Mouse (Mus musculus): ENCODE measurements at regions not wholly inside any gene's neighbourhood (a gene's known extent, or its start where the extent isn't known, plus 50 kb on each side); places are given as distances from the start of the nearest gene placed in this dataset.

DNA sequence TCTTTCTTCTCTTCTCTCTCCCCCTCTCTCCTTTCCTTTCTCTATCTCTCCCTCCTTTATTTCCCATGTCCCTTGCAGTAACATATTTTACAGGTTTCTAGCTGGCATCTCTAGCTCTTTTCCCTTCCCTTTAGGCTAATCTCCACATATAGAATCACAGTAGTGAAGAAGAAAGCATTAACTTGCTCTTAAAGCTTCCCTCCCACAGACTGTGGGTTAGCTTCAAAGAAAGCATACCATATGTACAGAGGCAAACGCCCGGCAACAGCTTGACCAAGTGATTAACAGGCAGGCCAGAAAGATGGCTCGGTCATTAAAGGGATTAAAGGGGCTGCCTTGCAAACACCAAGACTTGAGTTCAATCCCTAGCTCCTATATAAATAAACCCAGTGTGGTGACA, 122.0 kb downstream of the Fam114a2 start:
- DNase-seq (ENCODE audit: low read depth) = no peak
- TF ChIP-seq CTCF (IDR thresholded peaks at IDR 0.05; ENCODE audit: borderline replicate concordance, extremely low read depth, insufficient read depth, insufficient read length) (no peak), POLR2A (IDR thresholded peaks at IDR 0.05; ENCODE audit: borderline replicate concordance, extremely low read depth, insufficient read depth, insufficient read length, poor library complexity, severe bottlenecking) (no peak)

GRCm38 (mm10) chr11:57390826-57391225, 127.6 kb downstream of the Fam114a2 start:
- TF ChIP-seq CTCF (IDR thresholded peaks at IDR 0.05; ENCODE audit: borderline replicate concordance, extremely low read depth, insufficient read depth, insufficient read length) = no peak
- DNase-seq (ENCODE audit: low read depth) = no peak

Data from brain, embryonic 14.5 days (tissue).